Mouse (Mus musculus) thymus, adult 2 months (tissue): ENCODE results near the gene Slc35e4. TPM values are rescaled to one million over a fixed set of nuclear protein-coding genes. Genes with fewer than 3 reads are reported as not detected.

ENCODE experiments used
- DNase-seq: peaks from one replicate; pipeline ENCODE4 v3.0.0; 2021
- H3K27ac ChIP-seq: fragments of 200-500 bp; 2 replicates; pipeline ENCODE4 v1.5.1; 2012; ENCODE audit warnings: low read length, control low read depth; ENCODE audit not compliant: control insufficient read depth, insufficient read depth
- H3K27me3 ChIP-seq: fragments of 200-500 bp; 2 replicates; pipeline ENCODE4 v1.6.1; 2012; ENCODE audit warnings: mild to moderate bottlenecking, low read length, moderate library complexity, mixed read lengths; ENCODE audit not compliant: control insufficient read depth, insufficient read depth
- H3K36me3 ChIP-seq: fragments of 200-500 bp; 2 replicates; pipeline ENCODE4 v1.6.1; 2012; ENCODE audit warnings: mild to moderate bottlenecking, low read length, moderate library complexity; ENCODE audit not compliant: control insufficient read depth, insufficient read depth
- H3K4me1 ChIP-seq: fragments of 200-500 bp; replicated peaks from 2 replicates; pipeline ENCODE4 v1.6.1; 2012; ENCODE audit warnings: low read length; ENCODE audit not compliant: control insufficient read depth, insufficient read depth
- H3K4me3 ChIP-seq: fragments of 200-500 bp; 2 replicates; pipeline ENCODE4 v1.5.1; 2012; ENCODE audit warnings: mild to moderate bottlenecking, low read length, control low read depth, moderate library complexity; ENCODE audit not compliant: control insufficient read depth, insufficient read depth
- CTCF ChIP-seq: fragments of 200-500 bp; IDR thresholded peaks from 2 replicates; pipeline ENCODE4 v1.5.1; 2012; ENCODE audit warnings: mild to moderate bottlenecking, control low read depth, low read length, moderate library complexity, borderline replicate concordance; ENCODE audit not compliant: control insufficient read depth, poor library complexity, insufficient read depth; ENCODE audit errors: extremely low read depth
- POLR2A ChIP-seq: fragments of 200-500 bp; IDR thresholded peaks from 2 replicates; pipeline ENCODE4 v1.6.1; 2012; ENCODE audit warnings: mild to moderate bottlenecking, low read length, control low read depth, moderate library complexity; ENCODE audit not compliant: control insufficient read depth, poor library complexity, insufficient read depth; ENCODE audit errors: extremely low read depth
- WGBS: fragments of 180-500 bp; shearing (Covaris S2); methylation state at CpG from one replicate; pipeline ENCODE4 v1.1.7; 2018; 5-methylcytosine and 5-hydroxymethylcytosine counted together
- polyA plus RNA-seq: library from polyadenylated mRNA; depleted of rRNA; stranded (reverse); fragments of >200 nt; gene quantifications from 2 replicates; pipeline ENCODE4 v1.2.3, GENCODE M21; 2012

Gene Slc35e4
- polyA plus RNA-seq, 1 experiment, result 3.9 TPM

DNA sequence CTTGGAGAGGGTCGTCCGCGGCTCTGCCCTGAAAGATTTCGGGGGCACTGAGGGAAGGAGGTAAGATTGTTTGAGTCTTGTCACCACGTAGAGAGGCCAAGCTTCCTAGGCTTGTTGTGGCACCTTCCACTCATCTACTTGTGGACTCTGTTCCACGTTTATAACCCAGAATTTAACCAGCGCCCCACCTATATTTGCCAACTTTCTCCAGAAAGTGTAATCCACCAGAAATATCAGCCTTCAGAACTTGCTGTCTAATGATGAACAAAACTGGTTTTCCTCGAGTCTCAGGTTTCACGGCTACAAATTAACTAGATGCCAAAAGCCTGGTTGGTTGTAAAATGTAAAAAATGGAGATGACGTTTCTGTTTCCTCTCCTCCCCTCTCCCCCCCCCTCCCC, 19.0 kb downstream of the Slc35e4 start:
- Histone ChIP-seq H3K27me3 (no peaks in the 10 kb centered on the region), H3K4me3 (peak overlapping the region; percentile 37; the same call in 1 of the 2 replicates), H3K4me1 (peaks cover 10% of the 10 kb centered on the region), H3K36me3 (no peaks in the 10 kb centered on the region), H3K27ac (no peak overlapping the region)
- DNase-seq, result no peak
- TF ChIP-seq CTCF, result no peak
- TF ChIP-seq POLR2A, result no peak
- 3% methylated on average over 10 of the region's 10 CpGs for WGBS

DNA sequence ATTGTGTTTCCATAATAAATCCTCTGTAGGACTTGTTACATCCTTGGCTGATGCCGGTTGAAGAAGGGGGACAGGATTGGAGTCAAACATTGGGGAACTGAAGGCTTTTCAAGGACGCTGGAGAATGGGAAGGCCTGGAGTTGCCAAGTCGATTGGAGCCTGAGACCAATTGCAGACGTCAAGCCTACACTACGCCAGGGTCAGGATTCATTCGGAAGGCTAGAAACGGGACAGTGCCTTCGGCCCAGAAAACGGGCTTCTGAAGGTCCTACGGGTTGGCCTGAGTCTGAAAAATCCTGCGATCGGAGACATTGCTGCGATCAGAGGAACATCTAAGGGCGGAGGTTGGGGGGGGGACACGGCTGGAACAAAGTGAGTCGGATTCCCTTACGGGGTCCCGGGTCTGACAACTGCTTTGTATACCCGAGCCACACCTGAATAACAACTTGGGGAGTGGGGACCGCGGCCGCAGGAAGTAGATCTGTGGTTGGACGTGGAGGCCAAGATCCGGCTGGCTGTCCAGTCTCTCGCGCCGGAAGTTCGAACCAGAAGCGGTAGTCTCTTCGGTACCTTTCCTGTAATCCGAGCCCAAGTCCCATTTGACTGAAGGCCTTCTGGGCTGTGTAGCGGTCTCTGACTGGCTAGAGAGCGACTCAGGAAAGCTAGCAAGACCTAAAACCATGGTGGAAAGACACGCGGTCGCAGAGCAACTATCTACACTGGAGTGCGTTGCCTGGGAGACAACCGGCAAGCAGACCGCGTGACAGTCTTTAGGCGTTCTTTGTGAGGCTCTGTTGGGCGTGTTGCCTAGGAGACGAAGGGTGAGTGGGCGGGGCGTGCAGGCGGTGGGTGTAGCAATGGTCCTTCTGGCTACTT, 19.8 kb downstream of the Slc35e4 start, which contains the start of the genes 4921536K21Rik and Dusp18:
TSS of gene 4921536K21Rik (minus strand) at position 693 of the 876 bp plus-strand sequence.
TSS of gene Dusp18 (plus strand) at position 835 of the 876 bp plus-strand sequence.
- peaks cover 10% of the 10 kb centered on the region for H3K4me1 ChIP-seq
- peak within 1 kb of the TSS; percentile 37 for H3K4me3 ChIP-seq
- no peak within 1 kb of the TSS for H3K27ac ChIP-seq
- 22% methylated on average over 46 of the region's 46 CpGs for WGBS
- DNase-seq, result peak; percentile 85
- no peaks in the 10 kb centered on the region for H3K27me3 ChIP-seq
- H3K36me3 ChIP-seq, result no peaks in the 10 kb centered on the region
- TF ChIP-seq CTCF (no peak), POLR2A (no peak)

DNA sequence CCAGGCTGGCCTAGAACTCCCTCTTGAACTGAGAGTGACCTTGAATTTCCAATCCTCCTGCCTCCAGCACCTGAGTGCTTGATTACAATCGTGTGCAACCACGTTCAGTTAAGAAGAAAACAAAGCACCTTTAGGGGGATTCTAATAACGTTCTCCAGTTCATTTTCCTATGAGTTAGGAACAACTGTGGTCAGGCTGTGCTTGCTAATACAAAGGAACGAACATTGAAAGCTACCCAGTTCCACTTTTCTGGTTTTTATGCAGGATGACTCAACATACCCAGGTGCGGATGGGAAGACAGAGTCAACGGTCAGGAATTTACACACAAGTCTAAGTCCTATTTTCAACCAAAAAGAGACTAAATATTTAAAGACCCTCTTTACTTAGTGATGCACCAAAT, 20.5 kb downstream of the Slc35e4 start:
- no peaks in the 10 kb centered on the region for H3K36me3 ChIP-seq
- WGBS, result 88% methylated on average over 6 of the region's 6 CpGs
- H3K4me3 ChIP-seq, result no peak overlapping the region
- no peak for DNase-seq
- H3K27ac ChIP-seq, result no peak overlapping the region
- TF ChIP-seq POLR2A, result no peak
- TF ChIP-seq CTCF, result no peak
- H3K4me1 ChIP-seq, result peaks cover 10% of the 10 kb centered on the region
- no peaks in the 10 kb centered on the region for H3K27me3 ChIP-seq

DNA sequence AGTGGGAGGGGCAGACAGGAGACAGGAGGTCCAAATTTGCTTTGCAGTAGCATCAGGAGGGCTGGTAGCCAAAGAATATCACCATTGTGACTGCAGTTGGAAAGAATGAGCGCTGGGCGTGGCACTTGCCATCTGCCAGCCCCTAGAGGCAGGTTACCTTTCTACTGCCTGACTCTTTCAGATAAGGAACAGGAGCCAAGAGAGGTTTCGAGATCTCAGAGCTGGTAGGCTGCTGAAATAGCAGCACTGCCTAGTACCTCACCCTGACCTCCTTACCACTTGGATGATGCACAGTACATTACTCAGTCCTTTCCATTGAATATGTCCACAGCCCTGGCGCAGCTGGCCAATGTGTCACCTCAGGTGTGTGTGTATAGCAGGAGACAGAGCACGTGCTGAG, 27.1 kb downstream of the Slc35e4 start:
- no peak for DNase-seq
- TF ChIP-seq CTCF (no peak), POLR2A (no peak)
- Histone ChIP-seq H3K27ac (no peak overlapping the region), H3K36me3 (no peaks in the 10 kb centered on the region), H3K4me3 (no peak overlapping the region), H3K27me3 (no peaks in the 10 kb centered on the region), H3K4me1 (no peaks in the 10 kb centered on the region; the same call in 1 of the 2 replicates)
- 94% methylated on average over 5 of the region's 5 CpGs for WGBS

DNA sequence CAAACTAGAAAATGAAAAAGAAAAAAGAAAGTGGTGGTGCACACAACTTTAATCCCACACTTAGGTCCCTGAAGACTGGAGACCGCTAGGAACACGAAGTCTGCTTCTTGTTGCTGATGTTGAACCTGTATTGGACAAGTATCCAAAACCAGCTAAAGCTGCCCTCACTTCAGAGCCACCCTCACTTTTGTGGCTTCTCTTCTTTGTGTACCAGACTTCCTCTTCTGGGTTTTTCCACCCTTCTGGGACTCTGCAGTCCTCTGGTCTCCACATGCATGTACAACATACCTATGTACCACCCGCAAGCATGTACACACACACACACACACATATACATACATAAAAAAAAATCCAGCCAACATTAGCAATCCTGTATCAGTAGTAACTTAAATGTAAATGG, 30.8 kb downstream of the Slc35e4 start:
- Histone ChIP-seq H3K27ac (no peak overlapping the region), H3K4me3 (no peak overlapping the region), H3K4me1 (peaks cover 6% of the 10 kb centered on the region; the same call in 1 of the 2 replicates), H3K27me3 (no peaks in the 10 kb centered on the region), H3K36me3 (no peaks in the 10 kb centered on the region)
- TF ChIP-seq CTCF (no peak), POLR2A (no peak)
- 28% methylated on average over 3 of the region's 3 CpGs for WGBS
- DNase-seq, result no peak

DNA sequence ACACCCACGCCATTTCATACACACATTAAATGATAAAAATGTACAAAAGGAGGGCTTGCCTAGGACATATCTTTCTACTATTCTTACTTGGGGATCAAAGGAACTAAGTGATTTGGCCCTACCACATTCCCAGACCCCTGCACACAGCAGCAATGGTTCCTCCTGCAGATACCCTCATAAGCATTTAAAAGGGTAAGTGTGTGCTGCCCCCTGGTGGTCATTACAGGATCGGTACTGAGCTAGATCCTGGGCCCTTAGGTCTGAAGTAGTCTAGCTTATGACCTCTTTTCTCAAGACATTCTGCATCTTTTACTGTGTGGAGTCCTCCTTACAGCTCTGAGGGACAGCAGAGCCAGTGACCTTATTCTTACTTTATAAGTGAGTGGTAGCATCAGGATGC, 34.6 kb downstream of the Slc35e4 start:
- Histone ChIP-seq H3K36me3 (no peaks in the 10 kb centered on the region), H3K27me3 (no peaks in the 10 kb centered on the region), H3K4me1 (peaks cover 10% of the 10 kb centered on the region; the same call in 1 of the 2 replicates), H3K27ac (no peak overlapping the region), H3K4me3 (no peak overlapping the region)
- 50% methylated on average over 2 of the region's 2 CpGs for WGBS
- DNase-seq, result peak; percentile 73
- TF ChIP-seq CTCF (no peak), POLR2A (no peak)
